Mouse (Mus musculus) lung, embryonic 16.5 days (tissue): ENCODE measurements at regions not wholly inside any gene's neighbourhood (a gene's known extent, or its start where the extent isn't known, plus 50 kb on each side); places are given as distances from the start of the nearest gene placed in this dataset.
"Not testable (repeated sequence)": the region's sequence is repeated elsewhere in the genome, so short reads cannot be mapped to it uniquely, and the experiment has no call there.

ENCODE experiments used
- ATAC-seq: fragments of 200-750 bp; cut with Nextera tagmentation; 2 replicates; pipeline ENCODE4 v1.8.0; 2017; ENCODE audit warnings: low read depth, mild to moderate bottlenecking, moderate library complexity
- H3K27ac ChIP-seq: fragments of 300-500 bp; sonication (generic); 2 replicates; pipeline ENCODE4 v1.5.1; 2014; ENCODE audit warnings: mild to moderate bottlenecking, control low read depth, low read length
- H3K27me3 ChIP-seq: fragments of 300-500 bp; sonication (generic); 2 replicates; pipeline ENCODE4 v1.6.1; 2014; ENCODE audit warnings: low read depth, low read length, mixed read lengths; ENCODE audit not compliant: control insufficient read depth, insufficient read depth
- H3K36me3 ChIP-seq: fragments of 300-500 bp; sonication (generic); 2 replicates; pipeline ENCODE4 v1.6.1; 2014; ENCODE audit warnings: low read length; ENCODE audit not compliant: control insufficient read depth, insufficient read depth
- H3K4me1 ChIP-seq: fragments of 300-500 bp; sonication (generic); replicated peaks from 2 replicates; pipeline ENCODE4 v1.6.1; 2014; ENCODE audit warnings: low read length, mixed read lengths; ENCODE audit not compliant: control insufficient read depth, insufficient read depth
- H3K4me2 ChIP-seq: fragments of 300-500 bp; sonication (generic); 2 replicates; pipeline ENCODE4 v1.6.1; 2014; ENCODE audit warnings: low read depth, low read length, control low read depth
- H3K4me3 ChIP-seq: fragments of 300-500 bp; sonication (generic); 2 replicates; pipeline ENCODE4 v1.5.1; 2014; ENCODE audit warnings: mild to moderate bottlenecking, low read length, control low read depth
- H3K9ac ChIP-seq: fragments of 300-500 bp; sonication (generic); 2 replicates; pipeline ENCODE4 v1.6.1; 2014; ENCODE audit warnings: low read length, control low read depth
- H3K9me3 ChIP-seq: fragments of 300-500 bp; sonication (generic); 2 replicates; pipeline ENCODE4 v1.6.1; 2016; ENCODE audit warnings: low read length; ENCODE audit not compliant: control insufficient read depth
- WGBS: fragments of 180-500 bp; shearing (Covaris S2); extraction: QIAGEN DNeasy Blood & Tissue Kit; methylation state at CpG from one replicate; pipeline ENCODE4 v1.1.7; 2014; 5-methylcytosine and 5-hydroxymethylcytosine counted together

DNA sequence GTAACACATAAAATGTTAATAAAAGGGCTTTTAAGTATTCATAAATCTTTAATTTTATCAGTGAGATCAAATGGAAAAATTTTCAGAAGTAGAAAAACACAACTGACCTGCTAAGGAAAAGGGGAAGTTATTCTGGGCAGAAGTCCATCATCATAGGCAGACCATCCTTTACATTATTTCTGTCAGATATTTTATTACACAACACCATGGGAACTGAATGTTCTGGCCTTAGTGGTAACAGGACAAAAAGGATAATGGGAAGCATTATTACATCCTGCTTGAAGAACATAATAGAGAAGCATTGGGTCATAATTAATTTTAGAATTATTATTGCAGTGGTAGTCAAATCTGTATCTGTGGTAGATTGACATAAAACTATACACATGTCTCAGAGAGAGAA, 603.5 kb upstream of the Gje1 start:
- Histone ChIP-seq H3K27ac (no peak overlapping the region), H3K4me3 (no peak overlapping the region), H3K27me3 (no peaks in the 10 kb centered on the region), H3K4me1 (no peaks in the 10 kb centered on the region), H3K4me2 (no peak overlapping the region), H3K9ac (no peak overlapping the region), H3K36me3 (no peaks in the 10 kb centered on the region), H3K9me3 (no peaks in the 10 kb centered on the region)
- no peak for ATAC-seq

DNA sequence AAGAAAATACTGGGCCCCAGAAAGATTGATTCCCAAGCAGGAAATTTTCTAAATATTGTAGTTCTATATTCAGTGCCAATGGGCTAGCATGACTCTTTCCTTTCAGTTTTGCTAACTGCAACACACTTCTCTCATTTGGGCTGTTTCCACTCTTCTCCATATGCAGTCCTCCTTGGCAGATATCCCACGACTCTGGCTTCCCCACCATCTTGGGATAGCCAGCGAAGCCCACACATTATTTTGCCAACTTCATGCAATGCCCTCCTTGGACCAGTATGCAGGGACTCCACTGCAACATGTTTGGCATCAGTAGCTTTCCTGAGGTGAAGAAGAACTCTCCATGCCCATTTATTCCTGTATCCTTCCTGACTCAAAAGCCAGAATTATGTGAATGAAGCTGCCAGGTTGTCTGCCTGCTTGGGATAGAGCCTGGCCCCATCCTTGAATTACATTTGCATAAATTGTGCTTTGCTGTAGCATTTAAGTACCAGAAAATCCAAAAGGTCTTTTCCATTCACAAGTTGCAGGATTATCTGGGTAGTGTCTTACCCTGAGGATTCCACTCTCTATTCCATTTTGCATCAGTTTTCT, 599.1 kb upstream of the Gje1 start:
- 77% methylated on average over 2 of the region's 2 CpGs for WGBS
- H3K4me2 ChIP-seq: no peak overlapping the region
- ATAC-seq: no peak

DNA sequence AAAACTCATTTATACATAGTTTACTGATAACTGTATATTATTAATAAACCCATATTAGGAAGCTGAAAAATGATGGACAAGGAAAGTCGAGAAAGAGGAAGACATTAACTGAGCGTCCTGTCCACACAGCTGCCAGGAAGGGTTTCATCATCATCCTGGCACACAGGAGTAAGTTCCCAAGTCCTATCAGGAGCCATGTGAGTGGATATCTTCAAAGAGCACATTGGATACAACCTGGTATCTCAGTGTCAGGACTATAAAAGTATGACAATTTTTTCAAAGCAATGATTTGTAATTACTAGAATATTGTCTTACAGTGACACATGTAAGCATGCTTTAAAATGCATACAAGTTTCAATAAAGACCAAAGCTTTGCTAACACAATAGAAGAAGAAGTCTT, 592.6 kb upstream of the Gje1 start:
- no peaks in the 10 kb centered on the region for H3K36me3 ChIP-seq
- ATAC-seq: no peak
- no peaks in the 10 kb centered on the region for H3K9me3 ChIP-seq
- 46% methylated on average over 2 of the region's 2 CpGs for WGBS
- H3K27me3 ChIP-seq: no peaks in the 10 kb centered on the region
- no peak overlapping the region for H3K27ac ChIP-seq
- no peak overlapping the region for H3K9ac ChIP-seq
- H3K4me2 ChIP-seq: no peak overlapping the region
- H3K4me3 ChIP-seq: no peak overlapping the region
- H3K4me1 ChIP-seq: no peaks in the 10 kb centered on the region

More for the DNA sequence above, 599.1 kb upstream of the Gje1 start:
- no peaks in the 10 kb centered on the region for H3K36me3 ChIP-seq
- no peak overlapping the region for H3K9ac ChIP-seq
- no peak overlapping the region for H3K4me3 ChIP-seq
- no peaks in the 10 kb centered on the region for H3K4me1 ChIP-seq
- H3K27me3 ChIP-seq: no peaks in the 10 kb centered on the region
- no peaks in the 10 kb centered on the region for H3K9me3 ChIP-seq
- H3K27ac ChIP-seq: no peak overlapping the region

DNA sequence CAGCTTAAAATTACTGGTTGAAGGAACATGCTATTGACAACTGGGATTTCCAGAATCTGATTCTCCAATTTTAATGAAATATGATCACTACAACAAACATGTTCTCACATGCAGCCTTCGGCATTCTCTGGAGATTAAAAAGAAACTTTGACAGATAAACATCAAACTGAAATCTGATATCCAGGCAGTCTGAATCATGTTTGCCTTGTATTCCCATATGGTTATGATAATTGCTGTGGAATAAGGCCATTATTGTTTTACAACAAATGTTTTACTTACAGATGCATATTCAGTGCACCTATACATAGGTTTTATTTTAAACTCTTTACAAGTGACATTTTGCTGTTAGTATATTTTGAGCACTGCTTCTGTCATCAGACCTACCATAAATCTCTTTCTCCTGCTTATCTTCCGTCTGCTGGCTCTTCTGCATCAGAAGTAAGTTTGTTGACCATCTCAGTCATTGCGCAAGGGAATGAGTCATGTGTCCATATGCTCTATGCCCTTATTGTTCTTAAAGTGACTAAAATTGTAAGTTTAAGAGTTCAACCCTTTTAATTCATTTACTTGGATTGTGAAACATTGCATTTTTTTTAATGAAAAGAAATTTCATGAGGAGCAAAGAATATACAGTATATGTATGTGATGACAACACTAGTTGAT, 587.9 kb upstream of the Gje1 start:
- H3K4me3 ChIP-seq: no peak overlapping the region
- H3K4me2 ChIP-seq: no peak overlapping the region
- no peak overlapping the region for H3K9ac ChIP-seq
- no peak for ATAC-seq
- no peaks in the 10 kb centered on the region for H3K4me1 ChIP-seq
- H3K36me3 ChIP-seq: no peaks in the 10 kb centered on the region
- no peaks in the 10 kb centered on the region for H3K27me3 ChIP-seq
- no peak overlapping the region for H3K27ac ChIP-seq
- H3K9me3 ChIP-seq: no peaks in the 10 kb centered on the region
- 53% methylated on average over 3 of the region's 3 CpGs for WGBS

DNA sequence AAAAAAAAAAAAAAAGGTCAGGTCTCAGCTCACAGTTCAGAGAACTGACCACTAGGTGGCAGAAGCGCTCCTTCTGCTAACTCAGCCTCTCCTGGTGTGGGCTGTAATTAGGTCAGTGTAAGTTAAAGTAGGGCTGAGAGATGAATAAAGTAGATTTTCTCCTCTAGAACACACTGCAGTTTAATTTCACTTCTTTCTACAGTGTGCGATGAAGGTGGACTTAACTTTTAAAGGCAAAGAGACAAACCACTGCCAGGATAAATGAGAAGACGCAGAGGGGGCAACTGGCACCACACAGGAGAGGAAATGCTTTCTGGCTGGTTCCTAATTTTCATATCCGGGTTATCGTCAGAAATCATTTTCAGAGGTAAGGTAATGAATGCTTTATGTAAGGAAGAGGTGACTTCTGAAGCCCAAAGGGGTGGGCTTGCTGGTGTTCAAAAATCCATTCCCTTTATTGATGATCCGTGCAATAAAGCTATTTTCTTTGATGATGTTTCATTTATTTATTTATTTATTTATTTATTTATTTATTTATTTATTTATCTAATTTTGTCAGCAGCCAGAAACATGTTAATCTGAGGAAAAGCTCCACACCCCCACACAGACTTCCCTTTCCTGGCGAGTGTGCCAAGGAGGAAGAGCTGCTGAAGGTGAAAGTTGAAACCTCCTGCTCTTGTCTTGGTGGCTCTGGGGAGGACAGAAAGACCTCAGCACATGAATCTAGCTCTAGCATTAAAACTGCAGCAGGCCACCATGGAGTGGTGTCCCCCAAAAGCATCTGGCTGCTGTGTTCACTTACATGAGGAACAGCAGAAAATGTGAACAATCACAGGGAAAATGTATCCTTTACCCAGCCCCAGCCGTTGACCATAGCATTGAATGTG, 582.4 kb upstream of the Gje1 start:
- no peaks in the 10 kb centered on the region for H3K36me3 ChIP-seq
- peak; percentile 84 for ATAC-seq
- H3K4me1 ChIP-seq: no peaks in the 10 kb centered on the region; the same call in 1 of the 2 replicates
- H3K27ac ChIP-seq: no peak overlapping the region
- peak overlapping the region; percentile 17; the same call in 1 of the 2 replicates for H3K9ac ChIP-seq
- WGBS: 29% methylated on average over 8 of the region's 8 CpGs
- no peaks in the 10 kb centered on the region for H3K9me3 ChIP-seq
- H3K4me3 ChIP-seq: peak overlapping the region; percentile 20
- H3K4me2 ChIP-seq: peak overlapping the region; percentile 43
- H3K27me3 ChIP-seq: no peaks in the 10 kb centered on the region

DNA sequence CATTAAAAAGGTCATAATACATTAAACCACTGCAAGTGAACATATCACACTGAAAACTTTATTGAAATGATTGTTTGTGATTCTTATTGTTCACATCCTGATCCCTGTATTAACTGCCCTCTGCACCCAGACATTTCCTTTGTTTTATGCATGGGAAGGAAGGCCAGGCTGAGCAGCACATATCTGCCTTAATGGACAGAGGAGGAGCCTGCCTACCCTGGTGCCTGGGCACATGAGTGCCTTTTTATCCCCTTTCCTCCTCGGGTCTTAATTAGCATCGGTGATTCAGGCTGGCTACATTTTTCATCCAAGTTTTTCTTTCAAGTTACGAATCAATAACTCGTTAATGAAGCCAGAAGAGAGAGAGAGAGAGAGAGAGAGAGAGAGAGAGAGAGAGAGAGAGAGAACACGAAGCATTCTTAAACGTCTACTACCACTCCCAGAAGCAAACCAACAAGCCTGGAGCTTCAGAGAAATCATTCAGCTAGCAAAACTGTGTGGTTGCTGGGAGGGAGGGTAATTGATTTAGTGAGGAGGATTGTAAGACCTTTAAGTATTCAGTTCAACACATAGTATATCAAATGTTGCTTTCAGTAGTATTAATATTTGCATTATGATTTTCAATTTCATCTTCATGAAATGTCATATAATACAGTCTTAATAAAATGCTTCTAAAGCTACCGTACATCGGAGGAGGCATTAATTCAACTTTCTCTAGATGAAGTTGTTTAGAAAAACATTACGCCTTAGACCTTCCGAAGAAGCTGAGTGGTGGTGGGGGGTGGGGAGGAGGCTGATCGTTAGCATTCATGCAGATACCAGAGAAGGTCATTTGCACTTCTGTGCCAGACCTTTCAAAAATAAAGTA, 581.6 kb upstream of the Gje1 start:
- Histone ChIP-seq H3K9me3 (no peaks in the 10 kb centered on the region), H3K4me2 (no peak overlapping the region), H3K27ac (no peak overlapping the region), H3K9ac (no peak overlapping the region), H3K27me3 (no peaks in the 10 kb centered on the region), H3K4me3 (no peak overlapping the region), H3K4me1 (no peaks in the 10 kb centered on the region; the same call in 1 of the 2 replicates), H3K36me3 (no peaks in the 10 kb centered on the region)
- 42% methylated on average over 11 of the region's 11 CpGs for WGBS
- ATAC-seq: no peak

DNA sequence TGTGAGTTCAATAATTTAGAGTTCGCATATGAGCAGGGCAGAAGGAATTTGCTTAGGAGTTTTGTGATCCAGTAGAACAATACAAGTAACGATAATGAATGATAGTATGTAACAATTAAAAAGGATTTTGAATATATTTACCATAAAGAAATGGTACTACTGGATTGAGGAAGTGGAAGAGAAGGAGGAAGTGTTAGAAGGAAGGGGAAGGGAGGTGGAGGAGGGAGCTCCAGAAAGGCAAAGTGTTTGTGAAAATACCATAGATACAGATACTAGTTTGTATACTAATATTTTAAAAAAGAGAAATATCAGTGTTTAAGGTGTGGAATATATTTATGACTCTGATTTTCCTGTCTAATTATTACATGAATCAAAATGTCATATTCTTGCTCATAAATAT, 579.2 kb upstream of the Gje1 start:
- Histone ChIP-seq H3K27me3 (no peaks in the 10 kb centered on the region), H3K4me3 (no peak overlapping the region), H3K9me3 (no peaks in the 10 kb centered on the region), H3K27ac (no peak overlapping the region), H3K4me2 (no peak overlapping the region), H3K36me3 (no peaks in the 10 kb centered on the region), H3K4me1 (no peaks in the 10 kb centered on the region; the same call in 1 of the 2 replicates), H3K9ac (no peak overlapping the region)
- no peak for ATAC-seq
- WGBS: 88% methylated on average over 2 of the region's 2 CpGs

DNA sequence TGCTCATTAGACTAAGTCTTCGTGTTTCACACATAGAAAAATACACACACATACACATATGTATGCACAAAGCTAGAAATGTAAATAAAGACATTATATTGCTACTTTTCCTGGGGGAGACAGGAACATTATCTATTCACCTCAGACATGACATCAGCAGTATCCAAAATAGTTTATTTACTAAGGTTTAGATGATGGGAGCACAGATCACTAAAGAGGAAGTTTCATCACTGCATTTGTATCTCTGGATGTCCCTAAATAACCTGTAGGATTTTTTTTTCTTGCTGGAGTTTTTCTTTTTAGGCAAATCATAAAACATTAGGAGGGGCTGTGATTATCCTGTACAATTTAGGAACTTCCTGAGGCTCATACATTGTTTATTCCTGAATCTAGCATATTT, 576.1 kb upstream of the Gje1 start:
- Histone ChIP-seq H3K27me3 (no peaks in the 10 kb centered on the region), H3K4me1 (no peaks in the 10 kb centered on the region), H3K4me3 (no peak overlapping the region), H3K4me2 (no peak overlapping the region), H3K9me3 (no peaks in the 10 kb centered on the region), H3K9ac (no peak overlapping the region), H3K27ac (no peak overlapping the region), H3K36me3 (no peaks in the 10 kb centered on the region)
- 65% methylated on average over 1 of the region's 1 CpGs for WGBS
- no peak for ATAC-seq

DNA sequence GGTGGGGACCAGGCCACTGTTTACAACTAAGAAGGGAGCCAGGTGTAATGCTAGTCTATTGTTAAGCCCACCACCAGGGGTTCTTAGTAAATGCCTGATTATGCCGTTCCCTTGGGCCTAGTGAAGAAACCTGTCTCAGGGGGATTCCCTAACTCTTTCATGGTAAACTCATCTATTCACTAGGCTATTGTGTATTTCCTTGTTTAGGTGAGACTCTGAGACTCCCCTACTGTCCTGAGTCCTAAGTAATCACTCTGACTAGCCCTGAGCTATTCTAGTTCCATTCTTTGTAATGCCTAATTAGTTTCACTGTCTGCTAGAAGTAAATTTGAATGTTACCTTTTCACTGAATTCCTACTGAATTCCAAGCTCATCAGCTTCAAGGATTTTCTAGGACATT, 545.3 kb upstream of the Gje1 start:
- H3K4me2 ChIP-seq, ATAC-seq, H3K27ac ChIP-seq, H3K27me3 ChIP-seq, H3K4me1 ChIP-seq, H3K4me3 ChIP-seq, H3K9ac ChIP-seq, H3K36me3 ChIP-seq, H3K9me3 ChIP-seq: not testable (repeated sequence)
- WGBS: 79% methylated on average over 1 of the region's 1 CpGs
